Comparison of ENCODE assay signal across 29 mouse cellular contexts in genomic region chr9:56981502-56981901, GRCm38 (mm10). TPM values are rescaled to one million over a fixed set of nuclear protein-coding genes. Genes with fewer than 3 reads are reported as not detected.
DNase-seq lines count a peak whose midpoint lies in the region; ATAC-seq lines count a peak whose summit lies in the region.
"Had no signal": no experiment of that assay in that cellular context is flagged by ENCODE, and none has a peak within 500 bp of the region (broad histone marks: within the 10 kb centered on the region; RNA-seq: fewer than 3 reads in every experiment).

No protein-coding gene starts in this region.

- no peaks in the 10 kb centered on the region for H3K27me3 ChIP-seq in liver, embryonic 11.5 days (replicated peaks; ENCODE audit: control insufficient read depth, insufficient read depth, low read length)
- H3K27me3 ChIP-seq: forebrain, embryonic 13.5 days; heart, embryonic 13.5 days had no signal

- WGBS in liver, embryonic 11.5 days = 61% methylated on average over 1 of the region's 1 CpGs

- no peaks in the 10 kb centered on the region for H3K9me3 ChIP-seq in liver, embryonic 11.5 days (ENCODE audit: control insufficient read depth, low read length)
- H3K9me3 ChIP-seq: forebrain, embryonic 10.5 days; forebrain, embryonic 13.5 days; heart, embryonic 10.5 days; heart, embryonic 13.5 days had no signal

- no peak overlapping the region for H3K4me2 ChIP-seq in liver, embryonic 11.5 days
- H3K4me2 ChIP-seq: forebrain, embryonic 13.5 days; heart, embryonic 13.5 days; hindbrain, embryonic 14.5 days had no signal

- H3K4me3 ChIP-seq in liver, embryonic 11.5 days (ENCODE audit: low read depth, low read length) = no peak overlapping the region
- H3K4me3 ChIP-seq: erythroblast, embryonic 14.5 days; forebrain, embryonic 10.5 days; forebrain, embryonic 13.5 days; heart, adult 2 months; heart, embryonic 10.5 days; heart, embryonic 13.5 days had no signal

- no peak for ATAC-seq in liver, embryonic 11.5 days (replicated peaks; ENCODE audit: low FRiP score)
- ATAC-seq: activated CD4-positive, CD25-positive, alpha-beta regulatory T cell, adult 4 months; CD4-positive, CD25-positive, alpha-beta regulatory T cell, adult 4 months; forebrain, embryonic 13.5 days; forebrain, embryonic 16.5 days; hindbrain, postnatal 0 days; inflammation-experienced regulatory T-cells, adult 6 months had no signal

- peaks cover 2% of the 10 kb centered on the region; the same call in 1 of the 2 replicates for H3K36me3 ChIP-seq in liver, embryonic 11.5 days (ENCODE audit: control insufficient read depth, insufficient read depth, low read length)

- peak; percentile 24 for DNase-seq in left cerebral cortex, adult 11 months (ENCODE audit: low spot score)
- DNase-seq in left cerebral cortex, postnatal 10 days (ENCODE audit: extremely low spot score in 1 of 2, low spot score in 2 of 2) = no peak
- DNase-seq in NIH3T3 (ENCODE audit: low read depth) = peak; percentile 32
- DNase-seq in brain, adult 2 months (ENCODE audit: low read depth, low spot score) = peak; percentile 78
- DNase-seq in fibroblast of lung, adult 2 months (ENCODE audit: low read depth) = peak; percentile 41
- no peak for DNase-seq in ovary, postnatal 14 days (ENCODE audit: low spot score)
- no peak for DNase-seq in liver, embryonic 11.5 days (ENCODE audit: low spot score)
- no peak for DNase-seq in gastrocnemius, postnatal 4 days (ENCODE audit: low spot score in 2 of 2)
- DNase-seq: adrenal gland, adult 8-10 months; adrenal gland, postnatal 25 days; cerebellum, adult 11-12 months; cerebellum, adult 8-10 months; cerebellum, postnatal 10 days; cerebellum, postnatal 36 days; gastrocnemius, postnatal 25 days; heart, adult 2 months; heart, postnatal 14 days; heart, postnatal 4 days had no signal

- H3K9ac ChIP-seq in liver, embryonic 11.5 days (ENCODE audit: low read depth, low read length) = no peak overlapping the region
- H3K9ac ChIP-seq: forebrain, embryonic 13.5 days; heart, embryonic 13.5 days; hindbrain, embryonic 14.5 days had no signal

- H3K27ac ChIP-seq in liver, embryonic 11.5 days (ENCODE audit: low read depth, low read length) = no peak overlapping the region
- H3K27ac ChIP-seq: forebrain, embryonic 10.5 days; forebrain, embryonic 13.5 days; heart, adult 2 months; heart, embryonic 10.5 days; heart, embryonic 13.5 days; hindbrain, embryonic 14.5 days; hindbrain, postnatal 0 days had no signal

- intact Hi-C loops in left cerebral cortex, postnatal 10 days (cut with DNase I) = no loop called here

- no peaks in the 10 kb centered on the region for H3K4me1 ChIP-seq in liver, embryonic 11.5 days (replicated peaks; ENCODE audit: control insufficient read depth, insufficient read depth, low read length)
- H3K4me1 ChIP-seq: forebrain, embryonic 10.5 days; forebrain, embryonic 13.5 days; heart, embryonic 10.5 days; heart, embryonic 13.5 days had no signal

RNA-seq across cellular contexts. Expression of gene Ptpn9, which starts 13.2 kb away (rescaled TPM):
- total RNA-seq in left cerebral cortex, postnatal 10 days (2021) = 10 to 100 TPM; 27.1 to 28.5 TPM
- 14.0 and 14.8 TPM in 2 replicates for polyA plus RNA-seq in liver, embryonic 11.5 days (2014; fragmentation: Nextera tagmentation; extraction: Ambion mirVana)
- 10 to 100 TPM; 21.8 to 22.2 TPM for total RNA-seq in gastrocnemius, postnatal 4 days (2021)

RNA-seq across cellular contexts. Expression of gene Snupn, which starts 30.8 kb away (rescaled TPM):
- total RNA-seq in left cerebral cortex, postnatal 10 days (2021) = 10 to 100 TPM; 16.3 to 17.3 TPM
- polyA plus RNA-seq in liver, embryonic 11.5 days (2014; fragmentation: Nextera tagmentation; extraction: Ambion mirVana) = 21.7 and 22.6 TPM in 2 replicates
- 1 to 10 TPM; 8.0 to 8.6 TPM for total RNA-seq in gastrocnemius, postnatal 4 days (2021)
- polyA plus RNA-seq: erythroblast, embryonic 14.5 days had no signal

RNA-seq across cellular contexts. Expression of gene Imp3, which starts 44.2 kb away (rescaled TPM):
- 10 to 100 TPM; 49.0 to 55.8 TPM for total RNA-seq in left cerebral cortex, postnatal 10 days (2021)
- 105 and 110 TPM in 2 replicates for polyA plus RNA-seq in liver, embryonic 11.5 days (2014; fragmentation: Nextera tagmentation; extraction: Ambion mirVana)
- total RNA-seq in gastrocnemius, postnatal 4 days (2021) = 10 to 100 TPM; 50.3 to 53.7 TPM

RNA-seq across cellular contexts. Expression of gene Snx33, which starts 53.3 kb away (rescaled TPM):
- total RNA-seq in left cerebral cortex, postnatal 10 days (2021) = 1 to 10 TPM; 3.4 to 4.1 TPM
- polyA plus RNA-seq in liver, embryonic 11.5 days (2014; fragmentation: Nextera tagmentation; extraction: Ambion mirVana) = 3.8 and 3.9 TPM in 2 replicates
- total RNA-seq in gastrocnemius, postnatal 4 days (2021) = 10 to 100 TPM; 10.4 to 11.2 TPM
- polyA plus RNA-seq: erythroblast, embryonic 14.5 days had no signal

Comparison
In these comparisons a context has a peak if more than half of its experiments do, and no peak if none do; other contexts are left out.
1. DNase-seq: peak in left cerebral cortex, adult 11 months (single experiment), NIH3T3 (single experiment), brain, adult 2 months (single experiment) and fibroblast of lung, adult 2 months (single experiment); none in left cerebral cortex, postnatal 10 days (0 of 2), ovary, postnatal 14 days (single experiment), liver, embryonic 11.5 days (single experiment) and gastrocnemius, postnatal 4 days (0 of 2).